Mouse (Mus musculus) midbrain, embryonic 13.5 days (tissue): Measurements from ENCODE around the gene CK137956. TPM values are rescaled to one million over a fixed set of nuclear protein-coding genes. Genes with fewer than 3 reads are reported as not detected.

ENCODE experiments used
- ATAC-seq: fragments of 200-750 bp; cut with Nextera tagmentation; 2 replicates; pipeline ENCODE4 v1.8.0; 2017; ENCODE audit warnings: mild to moderate bottlenecking, moderate TSS enrichment, moderate library complexity
- H3K27ac ChIP-seq: fragments of 300-500 bp; sonication (generic); 2 replicates; pipeline ENCODE4 v1.5.1; 2015; ENCODE audit warnings: inconsistent platforms, mild to moderate bottlenecking, moderate library complexity
- H3K27me3 ChIP-seq: fragments of 300-500 bp; sonication (generic); 2 replicates; pipeline ENCODE4 v1.6.1; 2015; ENCODE audit warnings: mild to moderate bottlenecking, inconsistent platforms
- H3K36me3 ChIP-seq: fragments of 300-500 bp; sonication (generic); 2 replicates; pipeline ENCODE4 v1.6.1; 2015; ENCODE audit warnings: mild to moderate bottlenecking, inconsistent platforms
- H3K4me1 ChIP-seq: fragments of 300-500 bp; sonication (generic); replicated peaks from 2 replicates; pipeline ENCODE4 v1.6.1; 2015; ENCODE audit warnings: inconsistent platforms
- H3K4me2 ChIP-seq: fragments of 300-500 bp; sonication (generic); replicated peaks from 2 replicates; pipeline ENCODE4 v1.6.1; 2015; ENCODE audit warnings: moderate library complexity, mild to moderate bottlenecking, inconsistent platforms
- H3K4me3 ChIP-seq: fragments of 300-500 bp; sonication (generic); replicated peaks from 2 replicates; pipeline ENCODE4 v1.5.1; 2015; ENCODE audit warnings: mild to moderate bottlenecking, inconsistent platforms
- H3K9ac ChIP-seq: fragments of 300-500 bp; sonication (generic); replicated peaks from 2 replicates; pipeline ENCODE4 v1.6.1; 2015; ENCODE audit warnings: mild to moderate bottlenecking, inconsistent platforms
- H3K9me3 ChIP-seq: fragments of 300-500 bp; sonication (generic); 2 replicates; pipeline ENCODE4 v1.6.1; 2016; ENCODE audit warnings: mild to moderate bottlenecking, inconsistent platforms
- WGBS: fragments of 180-500 bp; shearing (Covaris S2); methylation state at CpG from one replicate; pipeline ENCODE4 v1.1.7; 2015; 5-methylcytosine and 5-hydroxymethylcytosine counted together
- polyA plus RNA-seq: library from polyadenylated mRNA; unstranded; fragments of >200 nt; fragmentation: Nextera tagmentation; extraction: Ambion mirVana; gene quantifications from 2 replicates; pipeline ENCODE4 v1.2.1, GENCODE M21; 2015

The CK137956 gene
- polyA plus RNA-seq, 1 experiment from 2014 or later: 0.46 TPM

DNA sequence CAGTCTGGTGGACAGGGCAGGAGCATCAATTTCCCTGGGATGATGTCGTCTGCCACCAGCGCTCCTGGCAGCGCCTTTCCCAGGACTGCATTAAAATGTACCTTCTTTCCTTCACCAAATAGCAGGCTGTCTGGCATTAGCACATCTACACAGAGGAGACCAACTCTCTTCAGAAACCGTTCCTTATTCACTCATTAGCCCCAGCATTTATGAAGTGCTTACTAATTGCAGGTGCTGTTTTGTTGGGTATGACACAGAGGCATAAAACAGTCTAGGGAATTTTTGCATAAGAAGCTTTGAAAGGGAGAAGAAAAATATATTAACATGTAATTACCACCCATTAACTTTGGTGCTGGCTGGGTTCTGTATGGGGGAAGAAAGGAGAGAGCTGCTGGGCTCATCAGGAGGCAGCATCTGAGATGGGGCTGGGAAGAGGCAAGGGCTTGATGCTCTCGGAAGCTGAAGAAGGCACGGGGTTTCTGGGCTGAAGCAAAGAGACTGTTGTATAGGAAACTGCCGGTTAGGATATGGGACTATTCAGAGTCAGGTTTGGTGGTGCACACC is 69.8 kb downstream of the CK137956 start:
- H3K27me3 ChIP-seq: no peaks in the 10 kb centered on the region
- H3K4me1 ChIP-seq: no peaks in the 10 kb centered on the region
- H3K9me3 ChIP-seq: no peaks in the 10 kb centered on the region
- no peak overlapping the region for H3K4me3 ChIP-seq
- H3K4me2 ChIP-seq: no peak overlapping the region
- H3K36me3 ChIP-seq: no peaks in the 10 kb centered on the region
- H3K9ac ChIP-seq: no peak overlapping the region
- H3K27ac ChIP-seq: no peak overlapping the region
- ATAC-seq: no peak
- WGBS: 80% methylated on average over 7 of the region's 7 CpGs

DNA sequence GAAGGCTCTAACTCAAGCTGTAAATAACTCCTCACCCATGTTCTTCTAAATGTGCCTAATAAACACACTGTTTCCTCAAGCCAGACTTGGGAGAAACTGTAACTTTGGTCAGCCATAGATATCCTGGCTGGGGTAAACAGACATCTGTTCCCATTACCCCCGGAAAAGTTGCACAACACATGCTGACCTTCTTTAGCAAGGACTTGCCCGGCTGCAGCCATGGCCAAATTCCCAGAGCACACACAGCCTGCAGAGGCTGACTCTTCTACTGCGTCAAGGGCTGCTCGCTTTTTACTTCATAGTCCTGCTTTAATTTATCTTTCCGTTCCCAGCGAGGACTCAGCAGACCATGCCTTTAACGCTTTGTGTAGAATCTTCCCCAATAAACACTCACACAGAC is 81.7 kb downstream of the CK137956 start:
- Histone ChIP-seq H3K4me1 (no peaks in the 10 kb centered on the region), H3K27me3 (no peaks in the 10 kb centered on the region), H3K9ac (no peak overlapping the region), H3K4me3 (no peak overlapping the region), H3K27ac (no peak overlapping the region), H3K9me3 (peaks cover 4% of the 10 kb centered on the region; the same call in 1 of the 2 replicates), H3K36me3 (no peaks in the 10 kb centered on the region), H3K4me2 (no peak overlapping the region)
- no peak for ATAC-seq
- WGBS: 92% methylated on average over 7 of the region's 7 CpGs

DNA sequence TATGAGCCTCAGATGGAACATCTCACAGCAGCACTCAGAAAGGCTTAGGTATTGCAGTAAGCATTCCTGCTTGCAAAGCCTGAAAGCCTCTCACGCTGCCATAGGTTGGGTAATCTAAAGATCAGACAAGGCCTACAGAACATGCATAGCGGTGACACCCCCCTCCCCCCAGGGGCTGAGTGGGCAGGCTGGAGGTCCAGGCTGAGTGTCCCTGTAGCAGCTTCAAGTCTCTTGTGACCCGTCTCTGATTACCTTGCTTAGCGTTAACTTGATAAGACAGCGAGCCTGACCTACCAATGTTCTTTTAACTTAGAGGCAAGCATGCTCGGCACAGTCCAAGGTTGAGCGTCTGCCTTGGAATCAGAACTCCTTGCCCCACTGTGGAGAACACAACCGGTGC is 91.8 kb downstream of the CK137956 start:
- Histone ChIP-seq H3K4me1 (no peaks in the 10 kb centered on the region), H3K27ac (no peak overlapping the region), H3K4me2 (no peak overlapping the region), H3K9me3 (peaks cover 2% of the 10 kb centered on the region), H3K27me3 (no peaks in the 10 kb centered on the region), H3K9ac (no peak overlapping the region), H3K36me3 (no peaks in the 10 kb centered on the region), H3K4me3 (no peak overlapping the region)
- 93% methylated on average over 8 of the region's 8 CpGs for whole genome bisulfite sequencing
- no peak for ATAC-seq

Other genes with a start within 250 kb of the CK137956 start
- gene Csmd2, start 16.9 kb upstream of the CK137956 start, polyA plus RNA-seq: 7.7 and 9.2 TPM in 2 replicates